Mouse (Mus musculus): ENCODE measurements around the gene Edn1. TPM values are rescaled to one million over a fixed set of nuclear protein-coding genes. Genes with fewer than 3 reads are reported as not detected.

The Edn1 gene
- polyA plus RNA-seq (2014; fragmentation: Illumina TruSeq; extraction: RNeasy Lipid Tissue Mini Kit (QIAGEN cat#74804); ENCODE audit: low read depth, low replicate concordance), result 68.9 TPM

DNA sequence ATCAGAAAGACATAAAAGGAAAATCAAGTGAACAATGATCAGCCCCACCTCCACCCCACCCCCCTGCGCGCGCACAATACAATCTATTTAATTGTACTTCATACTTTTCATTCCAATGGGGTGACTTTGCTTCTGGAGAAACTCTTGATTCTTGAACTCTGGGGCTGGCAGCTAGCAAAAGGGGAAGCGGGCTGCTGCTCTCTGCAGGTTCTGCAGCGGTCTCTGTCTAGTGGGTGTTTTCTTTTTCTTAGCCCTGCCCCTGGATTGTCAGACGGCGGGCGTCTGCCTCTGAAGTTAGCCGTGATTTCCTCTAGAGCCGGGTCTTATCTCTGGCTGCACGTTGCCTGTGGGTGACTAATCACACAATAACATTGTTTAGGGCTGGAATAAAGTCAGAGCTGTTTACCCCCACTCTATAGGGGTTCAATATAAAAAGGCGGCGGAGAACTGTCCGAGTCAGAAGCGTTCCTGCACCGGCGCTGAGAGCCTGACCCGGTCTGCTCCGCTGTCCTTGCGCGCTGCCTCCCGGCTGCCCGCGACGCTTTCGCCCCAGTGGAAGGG lies at the start of gene Edn1:
Gene Edn1 (plus strand): TSS at position 316 of the 561 bp plus-strand sequence.

Other genes starting within 250 kb of the Edn1 start
- gene Hivep1, start 249.5 kb upstream of the Edn1 start, polyA plus RNA-seq (2014; fragmentation: Illumina TruSeq; extraction: RNeasy Lipid Tissue Mini Kit (QIAGEN cat#74804); ENCODE audit: low read depth, low replicate concordance), result 73.6 TPM

Data from sigmoid colon, adult 10 weeks (tissue).